Mouse (Mus musculus) left cerebral cortex, postnatal 25 days (tissue): ENCODE measurements around the gene Bbs9. TPM values are rescaled to one million over a fixed set of nuclear protein-coding genes. Genes with fewer than 3 reads are reported as not detected.

Source experiments
- DNase-seq, 2 experiments: peaks; one replicate each; pipeline ENCODE4 v3.0.0; 2022; ENCODE audit warnings: low spot score in 2 of 2, mixed read lengths in 1 of 2
- intact Hi-C: fragments of 180-260 bp; cut with DNase I; formaldehyde crosslinking; loops from one replicate; pipeline ENCODE4 v1.15.1; 2025
- total RNA-seq, 2 experiments: library from RNA; stranded (reverse); gene quantifications; 2 replicates each; pipeline ENCODE4 v1.2.3; 2021

Gene Bbs9
- total RNA-seq, 2 experiments from 2014 or later, result 27.8 to 28.6 TPM

DNA sequence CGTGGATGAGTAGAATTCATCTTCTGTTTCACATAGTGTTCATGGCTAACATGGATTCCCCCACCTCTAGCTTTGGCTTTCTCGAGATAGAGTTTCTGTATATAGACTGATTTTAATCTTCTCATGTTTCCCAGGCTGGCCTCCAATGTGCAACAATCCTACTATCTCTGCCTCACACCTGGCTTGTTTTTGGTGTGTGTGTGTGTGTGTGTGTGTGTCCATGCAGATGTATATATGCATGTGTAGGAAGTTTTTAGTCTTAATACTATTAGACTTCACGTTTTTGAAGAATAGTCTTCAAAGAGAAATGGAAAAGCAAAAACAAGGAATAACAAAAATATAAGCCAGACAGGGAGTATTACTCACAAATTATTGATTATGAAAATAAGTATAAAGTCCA, 296.3 kb downstream of the Bbs9 start:
- DNase-seq, result no peak
- intact Hi-C loops, result no loop called here

DNA sequence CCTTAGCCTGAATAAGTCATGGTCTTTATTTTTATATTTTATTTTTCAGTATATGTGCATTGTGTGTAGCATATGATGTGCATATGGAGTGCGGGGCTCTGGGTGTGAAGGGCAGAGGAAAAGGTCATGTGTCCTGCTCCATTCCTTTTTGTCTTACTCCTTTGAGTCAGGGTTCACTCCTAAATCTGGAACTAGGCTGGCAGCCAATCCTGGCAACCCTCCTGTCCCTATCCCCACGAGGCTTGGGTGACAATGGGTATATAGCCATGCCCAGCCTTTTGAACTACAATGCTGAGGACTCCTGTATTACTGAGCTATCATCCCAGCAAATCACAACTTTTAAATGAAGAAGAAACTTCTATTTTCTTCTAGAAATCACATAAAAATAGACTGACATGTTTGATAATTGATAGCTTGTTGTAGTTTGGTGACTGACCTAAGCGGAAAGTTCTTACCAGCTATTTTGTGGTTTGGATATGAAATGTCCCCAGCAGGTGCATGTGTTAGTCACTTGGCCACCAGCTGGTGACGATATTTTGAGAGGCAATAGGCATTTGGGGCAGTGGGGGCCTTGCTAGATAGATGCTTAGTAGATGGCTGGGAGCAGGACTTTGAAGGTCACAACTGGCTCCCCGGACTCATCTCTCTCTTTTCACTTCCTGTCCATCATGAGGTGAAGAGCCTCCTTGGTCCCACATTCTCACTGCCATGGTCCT, 300.9 kb downstream of the Bbs9 start:
- intact Hi-C loops, result no loop called here
- no peak for DNase-seq

DNA sequence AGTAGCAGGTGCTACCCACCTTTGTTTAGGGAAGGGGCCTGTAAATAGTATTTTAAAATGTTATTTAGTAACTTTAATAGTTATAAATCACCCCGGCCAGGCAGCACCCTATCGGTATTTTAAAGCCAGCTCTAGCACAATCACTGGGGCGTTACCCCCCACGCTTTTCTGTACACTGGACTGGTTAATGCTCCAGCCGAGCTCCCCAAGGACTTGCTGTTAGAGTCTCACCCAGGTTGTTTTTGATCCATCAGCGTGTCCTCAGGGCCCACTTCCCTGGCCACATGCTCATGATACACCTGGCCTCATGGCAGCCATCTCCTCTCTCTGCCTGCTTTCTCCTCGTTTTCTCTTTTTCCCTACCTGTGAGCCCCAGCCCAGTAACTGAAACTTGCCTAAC, 301.9 kb downstream of the Bbs9 start:
- no peak for DNase-seq
- intact Hi-C loops, result no loop called here

DNA sequence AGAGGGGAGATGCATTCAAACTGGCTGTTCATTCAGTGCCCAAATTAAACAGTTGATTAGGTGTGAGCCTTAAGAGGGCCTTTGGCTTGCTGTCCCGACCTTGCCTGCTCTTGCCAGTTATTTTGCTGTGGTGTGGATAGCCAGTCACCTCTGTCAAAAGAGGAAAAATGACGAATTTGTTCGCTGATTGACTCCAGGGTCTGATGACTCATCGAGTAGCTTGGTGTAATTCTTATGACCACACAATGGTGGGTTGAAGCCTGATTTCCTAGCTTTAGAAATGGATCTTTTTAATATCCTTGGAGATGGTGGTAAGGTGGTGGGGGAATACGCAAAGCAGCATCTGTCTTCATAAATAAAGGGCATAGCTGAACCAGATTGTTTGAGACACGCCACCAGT, 304.1 kb downstream of the Bbs9 start:
- intact Hi-C loops, result no loop called here
- no peak for DNase-seq

DNA sequence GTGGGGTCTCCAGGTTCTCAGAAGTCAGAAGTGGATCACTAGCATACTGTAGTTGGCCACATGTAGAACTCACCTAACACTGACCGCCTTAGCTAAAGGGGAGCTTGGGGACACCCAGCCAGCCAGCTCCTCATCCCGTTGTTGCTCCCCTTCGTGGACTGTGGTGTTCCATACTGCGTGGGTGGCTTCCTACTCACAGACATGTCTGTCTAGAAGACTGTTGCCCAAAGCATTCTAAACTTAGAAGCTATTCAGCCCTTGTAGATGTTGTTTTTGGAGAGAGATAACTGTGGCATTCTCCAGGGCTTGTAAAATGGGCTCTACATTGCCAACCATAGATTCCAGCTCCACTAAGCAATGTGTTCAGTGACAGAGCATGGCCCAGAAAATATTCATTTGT, 310.5 kb downstream of the Bbs9 start:
- intact Hi-C loops, result no loop called here
- DNase-seq, result peak in 1 of 2 experiments; percentile 41

DNA sequence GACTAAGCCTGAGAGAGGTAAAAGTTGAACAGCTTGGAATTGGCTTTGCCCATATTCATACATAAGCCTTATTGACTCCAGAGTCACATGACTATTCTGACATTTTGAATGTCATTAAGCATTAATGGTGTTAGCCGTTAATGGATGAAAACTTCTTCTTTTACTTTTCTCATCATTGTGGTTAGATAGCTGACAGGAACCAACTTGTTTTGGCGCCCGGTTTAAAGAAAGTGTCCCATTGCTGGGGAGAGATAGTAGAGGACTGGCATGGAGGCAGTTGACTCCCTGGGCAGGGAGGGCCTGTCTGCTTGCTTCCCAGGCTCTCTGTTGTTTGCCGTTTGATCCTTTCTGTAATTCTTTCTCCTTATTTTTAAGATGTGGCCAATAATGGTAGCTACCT, 312.9 kb downstream of the Bbs9 start:
- intact Hi-C loops, result no loop called here
- no peak for DNase-seq

DNA sequence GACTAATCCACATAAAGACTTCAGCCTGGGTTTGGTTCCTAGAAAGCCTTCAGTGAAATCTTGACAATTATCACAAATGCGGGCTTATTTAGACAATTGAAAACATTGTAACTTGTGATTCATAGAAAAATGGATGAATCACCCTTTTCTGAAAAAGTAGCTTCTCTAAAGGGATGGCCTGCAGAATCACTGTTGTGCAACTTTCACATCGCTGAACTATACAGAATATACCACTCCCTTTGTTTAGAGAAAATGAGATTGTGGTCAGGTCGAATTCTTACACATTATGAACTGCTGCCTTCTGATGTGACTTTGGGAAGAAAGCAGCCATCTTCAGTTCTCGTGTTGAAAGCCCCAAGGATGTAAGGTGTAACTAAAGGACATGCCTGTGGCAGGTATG, 313.3 kb downstream of the Bbs9 start:
- no peak for DNase-seq
- intact Hi-C loops, result no loop called here

DNA sequence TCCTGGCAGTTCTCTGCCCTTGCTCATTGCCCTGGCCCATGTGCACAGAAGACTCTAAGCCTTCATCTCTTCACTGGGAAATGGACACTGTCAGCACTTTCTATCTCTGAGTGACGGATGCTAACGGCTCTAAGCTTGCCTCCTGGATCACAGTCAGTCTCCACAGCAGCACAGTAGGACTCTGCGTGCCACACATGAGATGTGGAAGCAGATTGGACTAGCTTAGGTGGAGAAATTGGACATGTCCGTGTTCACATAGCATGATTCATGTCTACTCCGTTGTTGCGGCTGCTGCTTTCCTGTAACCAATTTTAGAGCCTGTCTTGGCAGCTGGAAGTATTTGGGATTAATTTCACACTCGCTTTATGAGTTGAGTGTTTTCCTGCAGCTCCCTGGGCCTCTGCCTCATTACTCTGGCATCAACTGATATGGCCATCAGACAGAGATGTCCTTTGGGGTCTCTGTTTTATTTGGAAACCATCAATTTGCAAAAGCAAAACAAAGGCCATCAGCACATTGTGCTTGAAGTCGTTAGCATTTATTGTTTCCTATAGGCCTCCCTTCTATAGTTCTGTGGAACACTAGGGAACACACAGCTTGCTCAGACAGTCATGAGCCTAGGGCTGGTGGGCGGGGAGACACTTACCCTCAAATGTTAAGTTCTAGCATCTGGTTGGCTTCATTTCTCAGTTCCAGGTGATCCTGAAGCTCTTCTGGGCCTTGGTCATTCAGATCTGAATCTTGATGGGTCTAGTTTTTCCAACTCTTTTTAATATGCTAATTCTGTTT, 314.1 kb downstream of the Bbs9 start:
- no peak for DNase-seq
- intact Hi-C loops, result no loop called here

DNA sequence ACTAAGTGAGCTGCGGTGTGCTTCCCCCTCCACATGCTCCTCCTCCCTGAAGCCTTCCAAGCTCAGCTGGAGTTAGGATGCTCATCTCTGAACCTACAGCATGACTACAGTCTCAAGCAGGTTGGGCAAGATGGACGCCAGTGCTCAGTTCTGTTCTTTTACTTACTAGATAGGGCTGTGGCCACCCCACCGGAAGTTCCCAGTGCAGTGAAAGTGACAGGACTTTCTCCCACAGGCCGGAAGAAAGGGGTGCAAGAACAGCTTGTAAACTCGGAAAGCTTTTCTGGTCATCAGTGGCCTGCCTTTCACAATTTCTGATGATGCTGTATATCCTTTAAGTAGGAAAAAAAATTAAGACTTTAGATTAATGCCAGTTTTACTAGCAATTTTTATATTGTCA, 315.7 kb downstream of the Bbs9 start:
- no peak for DNase-seq
- intact Hi-C loops, result no loop called here

DNA sequence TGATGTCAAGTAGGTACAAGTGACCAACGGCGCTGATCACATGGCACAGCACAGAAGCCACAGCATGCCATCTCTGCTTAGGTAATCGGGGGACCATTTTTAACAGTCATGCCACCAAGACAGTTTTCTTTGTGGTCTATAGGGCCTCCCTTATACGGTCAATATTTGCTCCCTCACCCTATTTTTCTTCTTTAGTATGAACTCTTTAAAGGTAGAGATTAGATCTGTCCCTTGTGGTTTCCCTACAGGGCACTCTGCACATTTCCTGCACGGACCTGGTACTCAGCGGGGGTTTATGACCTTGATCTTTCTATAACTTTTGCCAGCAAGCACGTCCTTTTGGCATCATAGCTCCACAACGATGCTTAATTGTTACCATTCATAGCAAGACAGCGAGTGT, 316.2 kb downstream of the Bbs9 start:
- intact Hi-C loops, result no loop called here
- DNase-seq, result no peak

DNA sequence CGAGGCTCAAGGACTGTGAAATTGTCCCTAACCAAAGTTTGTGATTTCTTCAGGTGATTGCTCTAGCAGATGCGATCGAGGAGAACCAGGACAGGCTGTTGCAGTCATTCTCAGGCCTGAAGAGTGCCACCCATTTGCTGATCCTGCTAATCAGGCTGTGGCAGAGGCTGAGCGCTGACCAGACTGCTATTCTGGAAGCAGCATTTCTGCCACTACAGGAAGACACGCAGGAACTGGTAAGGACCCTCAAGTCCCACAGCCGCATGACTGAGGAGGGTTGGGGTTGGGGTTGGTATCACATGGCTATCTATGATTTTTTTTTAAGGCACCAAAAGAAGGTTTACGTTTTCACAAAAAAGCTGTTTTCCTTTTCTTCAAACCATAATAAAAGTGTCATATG, 318.2 kb downstream of the Bbs9 start:
- intact Hi-C loops, result no loop called here
- no peak for DNase-seq

DNA sequence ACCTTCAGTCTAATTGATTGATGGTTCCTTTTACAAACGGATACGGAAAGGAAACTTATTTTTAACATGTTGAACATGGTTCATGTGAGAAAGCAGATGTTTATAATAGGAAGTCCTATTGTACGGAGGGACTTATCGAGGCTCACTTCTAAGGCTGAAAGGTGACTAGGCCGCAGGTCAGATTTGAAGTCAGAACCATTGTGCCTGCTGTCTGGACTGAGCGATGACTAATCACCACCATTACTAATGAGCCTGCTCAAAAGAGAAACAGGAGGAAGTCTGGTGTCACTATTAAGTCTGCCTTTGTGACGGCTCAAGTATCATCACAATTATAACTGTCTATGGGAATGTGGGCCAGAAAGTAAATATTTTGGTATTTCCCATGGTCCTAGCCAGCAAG, 325.2 kb downstream of the Bbs9 start:
- intact Hi-C loops, result no loop called here
- DNase-seq, result no peak

DNA sequence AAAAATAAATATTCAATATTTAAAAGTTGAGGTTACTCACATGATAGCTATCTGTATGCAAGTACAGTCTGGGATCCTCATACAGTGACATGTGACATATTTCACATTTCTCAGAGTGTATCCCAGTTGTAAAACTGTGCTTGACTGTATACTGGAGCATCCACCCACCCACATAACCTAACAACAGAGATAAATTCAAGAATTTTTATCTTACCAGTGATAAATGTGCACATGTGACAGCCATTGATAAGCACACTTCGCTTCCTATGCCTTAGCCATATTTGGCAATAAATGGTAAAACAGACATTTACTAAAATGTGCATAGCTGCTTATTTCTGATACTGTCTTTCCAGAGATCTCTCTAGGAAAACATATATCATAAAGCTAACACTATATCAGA, 330.5 kb downstream of the Bbs9 start:
- intact Hi-C loops, result no loop called here
- no peak for DNase-seq

DNA sequence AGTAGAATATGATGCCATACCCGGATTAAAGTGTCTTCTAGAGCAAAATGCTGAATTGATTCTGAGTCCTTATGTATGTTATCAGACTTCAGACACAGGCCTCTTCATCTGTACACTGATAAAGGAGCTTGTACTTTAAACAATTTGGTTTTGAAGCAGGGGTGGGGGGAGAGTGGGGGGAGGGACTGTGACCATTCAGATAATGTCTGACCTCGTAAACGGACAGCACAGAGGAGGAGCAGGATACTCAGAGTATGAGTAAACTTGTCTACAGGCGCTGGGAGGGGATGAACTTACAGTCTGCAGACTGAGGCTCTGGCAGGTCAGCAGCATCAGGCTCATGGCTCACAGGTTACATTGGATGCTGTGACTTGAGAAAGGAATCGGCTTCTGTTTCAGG, 331.0 kb downstream of the Bbs9 start:
- no peak for DNase-seq
- intact Hi-C loops, result no loop called here

DNA sequence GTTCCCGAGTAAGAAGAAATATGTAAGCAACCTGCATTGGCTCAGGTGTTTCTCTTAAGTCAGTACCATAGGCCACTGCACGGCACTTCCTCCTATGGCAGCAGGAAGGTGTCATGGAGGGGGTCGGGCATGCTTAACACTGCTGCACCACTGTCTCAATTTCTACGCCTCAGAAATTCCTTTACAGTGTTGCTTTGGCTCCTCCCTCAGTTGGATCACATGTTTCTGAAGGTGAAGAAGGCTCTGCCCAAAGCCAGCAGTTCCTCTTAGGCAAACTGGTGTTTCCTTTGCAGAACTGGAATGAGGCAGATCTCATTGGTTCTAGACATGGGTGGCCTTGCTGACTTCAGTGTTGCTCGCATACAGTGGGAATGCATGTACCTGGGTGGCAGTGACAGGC, 332.2 kb downstream of the Bbs9 start:
- intact Hi-C loops, result no loop called here
- no peak for DNase-seq

DNA sequence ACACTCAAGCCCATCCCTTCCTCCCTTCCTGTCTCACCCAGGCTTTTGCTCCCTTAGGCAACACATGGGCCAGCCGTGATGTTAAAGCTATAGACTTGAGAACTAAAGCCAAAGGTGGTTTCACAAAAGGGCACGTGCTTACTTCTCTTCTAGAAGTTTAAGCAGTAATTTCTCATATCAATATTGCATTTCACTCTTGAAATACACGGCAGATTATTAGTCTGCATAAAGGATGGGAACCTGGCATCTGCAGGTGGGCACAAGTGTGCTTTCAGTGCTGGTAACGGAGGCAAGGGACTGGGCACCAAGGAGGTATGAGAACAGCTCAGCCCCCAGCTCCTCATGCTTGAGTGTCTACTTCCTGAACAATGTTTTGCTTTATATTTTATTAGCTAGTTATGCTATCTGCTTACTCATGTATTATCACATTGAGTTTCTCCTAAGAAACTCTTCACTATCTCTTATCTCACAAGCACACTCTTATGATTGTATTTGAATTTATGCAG, 334.2 kb downstream of the Bbs9 start:
- intact Hi-C loops, result no loop called here
- no peak for DNase-seq

DNA sequence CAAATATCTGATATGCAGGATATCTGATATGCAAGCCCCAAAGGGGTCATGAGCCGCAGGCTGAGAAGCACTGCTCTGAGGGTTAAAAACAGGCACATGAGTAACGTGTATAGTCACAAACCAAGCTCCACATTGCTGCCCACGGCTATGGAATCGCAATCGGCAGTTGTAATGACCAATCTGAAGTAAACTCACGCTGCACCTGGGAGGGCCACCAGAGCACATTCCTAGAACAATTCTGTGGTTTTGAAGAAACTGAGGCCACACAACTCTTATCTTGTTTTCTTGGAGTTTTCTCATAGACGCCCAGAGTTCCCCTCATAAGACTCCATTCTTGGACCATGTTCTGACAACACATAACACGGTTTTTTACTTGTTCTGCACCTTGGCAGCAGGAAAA, 334.9 kb downstream of the Bbs9 start:
- no peak for DNase-seq

DNA sequence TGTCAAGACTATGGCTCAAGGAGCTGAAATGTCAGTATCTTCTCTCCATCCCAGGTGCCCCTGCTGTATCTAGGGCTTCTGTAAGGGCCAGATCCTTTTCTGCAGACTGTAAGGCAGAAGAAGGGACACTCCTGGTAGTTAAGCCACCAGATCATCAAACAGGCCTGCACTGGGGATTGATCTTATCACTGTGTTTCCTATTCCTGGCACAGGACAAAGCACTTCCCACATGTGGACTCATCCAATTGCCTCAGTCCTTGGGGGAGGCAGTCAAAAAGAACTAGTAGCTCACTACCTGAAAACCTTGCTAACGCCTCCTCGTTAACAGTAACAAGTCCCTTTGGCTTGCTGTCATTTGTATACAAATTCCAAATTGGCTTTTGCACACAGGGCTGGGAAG, 336.4 kb downstream of the Bbs9 start:
- intact Hi-C loops, result no loop called here
- DNase-seq, result no peak

More for the DNA sequence above, 334.9 kb downstream of the Bbs9 start:
- intact Hi-C loops, result no loop called here

DNA sequence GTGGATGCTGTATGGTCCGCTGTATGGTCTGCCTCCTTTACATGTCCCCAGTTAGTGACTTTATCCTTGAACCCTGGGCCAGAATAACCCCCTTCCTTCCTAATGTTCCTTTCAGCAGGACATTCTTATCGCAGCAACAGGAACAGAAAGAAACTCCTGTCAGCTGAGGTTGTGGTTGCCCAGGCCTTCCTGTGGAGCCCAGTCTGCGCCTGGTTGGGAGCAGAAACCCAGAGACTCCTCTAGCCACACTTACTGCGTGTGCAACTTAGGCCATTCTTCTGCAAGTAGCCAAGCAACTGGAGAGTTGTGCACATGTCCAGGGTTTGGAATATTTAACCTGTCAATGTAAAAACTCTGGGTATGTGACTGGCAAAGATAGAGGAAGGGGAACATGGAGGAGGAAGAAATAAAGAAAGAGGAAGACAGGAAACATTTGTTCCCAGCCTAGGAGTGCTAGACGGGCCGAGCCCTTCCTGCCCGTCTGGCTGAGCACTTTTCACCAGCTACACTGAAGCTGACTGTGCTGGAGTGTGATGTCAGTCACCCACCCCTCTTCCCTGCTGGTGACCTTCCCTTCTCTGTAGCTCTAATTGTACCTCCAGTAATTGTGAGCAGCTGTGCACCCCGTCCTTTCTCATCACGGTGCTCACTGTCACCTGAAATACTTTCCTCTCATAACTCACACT, 339.0 kb downstream of the Bbs9 start:
- DNase-seq, result no peak
- intact Hi-C loops, result no loop called here

DNA sequence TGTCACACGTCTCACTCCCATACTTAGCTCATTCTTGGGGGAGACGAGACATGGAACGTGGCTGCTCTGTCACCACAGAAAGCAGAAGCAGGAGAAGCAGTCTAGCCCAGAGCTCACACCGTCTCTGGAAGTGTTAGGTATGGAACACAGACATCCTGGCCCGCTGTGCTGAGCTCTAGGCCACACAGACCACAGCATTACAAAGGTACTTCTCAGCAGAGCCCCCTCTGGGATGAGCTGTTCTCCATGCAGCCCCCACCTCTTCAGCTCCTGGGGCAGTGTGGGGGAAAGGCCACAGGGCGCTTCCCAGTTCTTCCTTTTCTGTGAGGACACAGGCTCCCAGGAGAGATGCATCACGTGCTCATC, 339.6 kb downstream of the Bbs9 start:
- intact Hi-C loops, result no loop called here
- DNase-seq, result no peak

DNA sequence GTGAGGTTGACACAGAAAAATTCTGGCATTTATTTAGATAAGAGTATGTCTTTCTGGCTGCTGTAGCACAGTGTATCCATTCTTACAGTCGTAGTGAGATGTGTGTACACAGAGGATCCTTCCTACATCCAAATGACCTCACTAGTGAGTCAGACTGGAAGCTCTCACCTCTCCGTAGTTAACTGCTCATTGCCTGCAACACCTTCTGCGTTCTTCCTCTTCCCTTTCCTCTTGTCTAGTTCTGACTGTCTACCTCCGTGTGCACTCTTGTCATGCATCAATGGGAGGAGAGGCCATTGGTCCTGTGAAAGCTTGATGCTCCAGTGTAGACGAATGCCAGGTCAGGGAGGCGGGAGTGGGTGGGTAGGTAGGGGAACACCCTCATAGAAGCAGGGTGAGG, 344.0 kb downstream of the Bbs9 start:
- intact Hi-C loops, result no loop called here

More for the DNA sequence above, 344.0 kb downstream of the Bbs9 start:
- no peak for DNase-seq
